Mouse (Mus musculus) megakaryocyte, embryonic 14.5 days (primary cell): ENCODE data around the gene Fam234a. TPM values are rescaled to one million over a fixed set of nuclear protein-coding genes. Genes with fewer than 3 reads are reported as not detected.

ENCODE experiments used
- H3K27me3 ChIP-seq: replicated peaks from 2 replicates; pipeline ENCODE3; 2012; ENCODE audit warnings: inconsistent platforms
- H3K36me3 ChIP-seq: replicated peaks from 2 replicates; pipeline ENCODE3; 2012; ENCODE audit warnings: low read length, inconsistent platforms, mixed read lengths
- H3K4me1 ChIP-seq: 2 replicates; pipeline ENCODE4 v1.6.1; 2012; ENCODE audit warnings: inconsistent platforms
- H3K4me3 ChIP-seq: replicated peaks from 2 replicates; pipeline ENCODE3; 2012; ENCODE audit warnings: moderate library complexity, mild to moderate bottlenecking, inconsistent platforms
- H3K9me3 ChIP-seq: 2 replicates; pipeline ENCODE4 v1.6.1; 2012; ENCODE audit warnings: inconsistent platforms
- FLI1 ChIP-seq: IDR thresholded peaks from 2 replicates; pipeline ENCODE4 v1.6.1; 2012; ENCODE audit warnings: low read length, inconsistent platforms, mixed read lengths
- GATA1 ChIP-seq: IDR thresholded peaks from 3 replicates; pipeline ENCODE4 v1.6.1; 2012; ENCODE audit warnings: mixed read lengths, low read length, inconsistent platforms, borderline replicate concordance
- polyA plus RNA-seq: library from polyadenylated mRNA; stranded (reverse); fragments of >175 nt; gene quantifications from 2 replicates; pipeline ENCODE4 v1.2.3, GENCODE M21; 2012; ENCODE audit warnings: low replicate concordance; ENCODE audit not compliant: insufficient read depth

Fam234a gene
- polyA plus RNA-seq, 1 experiment: 7.0 TPM

DNA sequence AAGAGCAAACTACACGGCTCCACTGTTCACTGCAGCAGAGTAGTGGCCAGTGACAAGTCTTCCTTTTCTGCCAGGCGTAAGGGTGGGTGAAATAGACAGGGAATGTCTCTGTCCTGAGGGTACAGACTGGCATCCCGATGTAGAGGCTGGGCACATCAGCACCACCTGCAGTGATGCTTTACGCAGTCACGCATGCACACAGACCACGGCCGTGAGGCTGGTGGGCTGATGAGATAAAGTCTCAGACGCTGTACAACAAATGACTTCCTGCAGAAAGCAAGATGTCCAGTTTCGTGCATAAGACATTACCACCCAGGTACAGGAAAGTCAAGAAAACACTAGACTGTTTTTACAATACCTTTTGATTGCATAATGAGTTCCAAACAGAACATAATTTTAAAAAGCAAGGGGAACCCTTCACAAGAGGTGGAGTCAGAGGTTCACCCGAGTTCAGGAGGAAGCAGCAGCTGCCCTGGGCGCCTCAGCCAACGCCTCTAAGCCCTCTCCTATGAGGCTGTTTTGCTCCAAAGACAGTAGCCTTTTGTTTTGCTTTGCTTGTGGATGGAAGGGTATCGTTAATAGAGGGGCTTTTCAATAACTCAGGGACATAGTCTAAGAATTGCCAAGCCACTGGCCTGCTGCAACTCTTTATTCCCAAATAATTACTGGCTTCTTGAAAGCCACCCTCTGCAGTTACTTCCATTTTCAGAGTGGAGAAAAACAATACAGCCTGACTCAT, 8.8 kb downstream of the Fam234a start:
- peak overlapping the region; percentile 23 for H3K4me3 ChIP-seq
- H3K27me3 ChIP-seq: peaks cover 2% of the 10 kb centered on the region
- H3K9me3 ChIP-seq: 0 out of 2 replicates have a peak, but pooled peaks cover 5% of the 10 kb centered on the region
- H3K4me1 ChIP-seq: peaks cover 18% of the 10 kb centered on the region
- H3K36me3 ChIP-seq: no peaks in the 10 kb centered on the region
- TF ChIP-seq GATA1: no peak
- TF ChIP-seq FLI1: no peak

DNA sequence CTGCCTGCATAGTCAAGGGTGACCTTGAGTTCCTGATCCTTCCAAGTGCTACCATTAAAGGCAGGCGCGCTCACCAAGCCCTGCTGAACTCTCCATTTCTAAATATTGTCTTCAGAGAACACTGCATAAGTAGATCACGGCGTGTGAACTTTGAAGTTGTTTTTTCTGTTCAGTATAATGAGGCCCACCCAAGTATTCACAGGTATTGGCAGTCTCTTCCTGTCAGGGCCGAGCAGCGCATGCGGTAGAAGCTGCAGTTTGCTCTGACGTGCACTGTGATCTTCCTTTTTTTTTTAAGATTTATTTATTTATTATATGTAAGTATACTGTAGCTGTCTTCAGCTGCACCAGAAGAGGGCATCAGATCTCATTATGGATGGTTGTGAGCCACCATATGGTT, 9.7 kb downstream of the Fam234a start:
- Histone ChIP-seq H3K4me1 (peaks cover 15% of the 10 kb centered on the region), H3K9me3 (0 out of 2 replicates have a peak, but pooled peaks cover 5% of the 10 kb centered on the region), H3K4me3 (no peak overlapping the region), H3K36me3 (no peaks in the 10 kb centered on the region), H3K27me3 (peaks cover 7% of the 10 kb centered on the region)
- no peak for TF ChIP-seq GATA1
- TF ChIP-seq FLI1: no peak

DNA sequence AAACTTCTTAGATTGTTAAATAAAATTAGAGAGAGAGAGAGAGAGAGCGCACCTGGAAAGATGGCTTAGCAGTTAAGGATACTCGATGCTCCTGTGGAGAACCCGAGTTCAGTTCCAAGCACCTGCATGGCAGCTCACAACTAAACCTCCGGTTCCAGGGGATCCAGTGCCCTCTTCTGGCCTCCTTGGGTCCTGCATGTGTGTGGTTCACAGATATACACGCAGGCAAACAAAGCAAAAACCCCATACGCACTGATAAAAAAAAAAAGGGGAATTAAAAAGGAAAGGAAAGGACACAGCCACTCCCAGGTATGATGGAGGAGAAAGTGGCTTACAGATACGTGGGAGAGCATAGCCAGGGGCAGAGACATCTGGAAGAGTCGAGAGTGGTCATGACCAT, 11.2 kb downstream of the Fam234a start:
- Histone ChIP-seq H3K27me3 (peaks cover 9% of the 10 kb centered on the region), H3K36me3 (no peaks in the 10 kb centered on the region), H3K4me3 (no peak overlapping the region), H3K9me3 (0 out of 2 replicates have a peak, but pooled peaks cover 5% of the 10 kb centered on the region), H3K4me1 (peaks cover 15% of the 10 kb centered on the region)
- no peak for TF ChIP-seq GATA1
- TF ChIP-seq FLI1: no peak

DNA sequence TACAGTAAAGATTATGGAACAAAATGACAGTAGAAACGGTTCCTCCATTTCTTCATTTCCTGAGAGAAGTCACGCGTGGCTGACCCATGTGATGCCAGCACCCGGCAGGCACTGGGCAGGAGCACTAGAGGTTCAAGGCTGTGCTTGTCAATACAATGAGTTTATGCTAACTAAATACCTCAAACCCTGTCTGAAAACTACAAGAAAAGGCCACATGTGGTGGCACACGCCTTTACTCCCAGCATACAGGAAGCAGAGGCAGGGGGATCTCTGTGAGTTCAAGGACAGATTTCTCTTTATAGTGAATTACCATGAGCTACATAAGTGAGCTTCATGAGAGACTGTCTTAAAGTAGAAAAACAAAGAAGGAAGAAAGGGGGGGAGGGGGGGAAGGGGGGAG, 12.9 kb downstream of the Fam234a start:
- 0 out of 2 replicates have a peak, but pooled peaks cover 5% of the 10 kb centered on the region for H3K9me3 ChIP-seq
- H3K4me1 ChIP-seq: peaks cover 15% of the 10 kb centered on the region
- no peak for TF ChIP-seq FLI1
- TF ChIP-seq GATA1: no peak
- H3K4me3 ChIP-seq: no peak overlapping the region
- peaks cover 10% of the 10 kb centered on the region for H3K27me3 ChIP-seq
- H3K36me3 ChIP-seq: no peaks in the 10 kb centered on the region

DNA sequence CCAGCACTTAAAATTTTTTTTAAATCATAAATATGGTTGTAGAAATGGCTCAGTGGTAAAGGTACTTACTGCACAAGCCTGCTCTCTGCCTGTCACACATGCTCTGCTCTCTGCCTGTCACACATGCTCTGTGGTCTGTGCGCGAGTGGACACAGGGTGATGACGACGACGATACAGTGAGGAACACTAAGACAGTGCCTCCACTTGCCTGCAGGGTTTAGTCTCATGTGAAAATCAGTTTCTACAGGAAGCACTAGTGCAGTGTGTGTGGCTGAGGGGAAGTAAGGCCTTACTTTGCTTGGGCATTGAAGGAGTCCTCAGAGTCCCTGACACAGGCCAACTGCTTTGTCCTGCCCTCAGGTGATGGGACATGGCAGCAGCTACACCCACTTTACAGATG, 14.3 kb downstream of the Fam234a start:
- Histone ChIP-seq H3K4me1 (peaks cover 5% of the 10 kb centered on the region; the same call in 1 of the 2 replicates), H3K36me3 (no peaks in the 10 kb centered on the region), H3K27me3 (peaks cover 24% of the 10 kb centered on the region), H3K4me3 (peak overlapping the region; percentile 51), H3K9me3 (0 out of 2 replicates have a peak, but pooled peaks cover 5% of the 10 kb centered on the region)
- TF ChIP-seq GATA1: no peak
- no peak for TF ChIP-seq FLI1

DNA sequence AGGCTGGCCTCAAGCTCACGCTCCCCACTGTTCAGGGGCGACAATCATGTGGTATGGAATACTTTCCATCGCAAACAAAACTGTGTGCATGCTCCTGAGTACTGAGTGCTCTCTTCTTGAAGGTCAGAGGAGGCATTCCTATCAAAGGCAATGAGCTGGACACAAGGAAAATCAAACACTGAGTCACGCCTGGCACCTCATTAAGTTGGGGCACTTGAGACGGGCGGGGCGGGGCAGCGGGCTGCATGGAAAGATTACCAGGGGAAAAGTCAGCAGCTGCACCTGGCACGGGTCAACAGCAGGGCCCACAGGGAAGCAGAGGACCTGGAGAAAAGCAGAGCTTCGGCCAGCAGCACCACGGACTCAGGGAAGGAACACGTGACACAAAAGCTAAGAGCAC, 18.9 kb downstream of the Fam234a start:
- Histone ChIP-seq H3K9me3 (no peaks in the 10 kb centered on the region), H3K27me3 (peaks cover 44% of the 10 kb centered on the region), H3K36me3 (no peaks in the 10 kb centered on the region), H3K4me1 (peaks cover 5% of the 10 kb centered on the region; the same call in 1 of the 2 replicates), H3K4me3 (no peak overlapping the region)
- TF ChIP-seq GATA1 (no peak), FLI1 (no peak)

DNA sequence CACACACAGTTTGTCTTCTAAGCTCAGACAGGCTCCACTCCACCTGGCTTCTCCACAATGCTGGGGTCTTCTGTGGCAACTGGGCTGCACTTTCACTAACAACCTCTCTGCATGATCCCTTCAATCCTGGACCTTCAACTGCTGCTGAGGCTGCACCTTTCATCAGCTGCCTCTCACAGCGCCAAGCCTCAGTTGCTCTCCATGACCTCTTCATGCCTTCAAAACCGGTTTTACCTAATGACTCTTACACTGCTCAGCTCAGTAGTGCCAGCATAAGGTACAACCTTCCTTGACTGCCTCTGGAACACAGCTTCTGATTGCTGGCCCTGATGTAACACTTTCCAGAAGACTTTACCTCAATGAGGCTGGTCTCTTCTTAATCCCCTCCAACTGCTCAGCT, 22.5 kb downstream of the Fam234a start:
- no peaks in the 10 kb centered on the region for H3K36me3 ChIP-seq
- no peak overlapping the region for H3K4me3 ChIP-seq
- TF ChIP-seq FLI1: no peak
- TF ChIP-seq GATA1: no peak

DNA sequence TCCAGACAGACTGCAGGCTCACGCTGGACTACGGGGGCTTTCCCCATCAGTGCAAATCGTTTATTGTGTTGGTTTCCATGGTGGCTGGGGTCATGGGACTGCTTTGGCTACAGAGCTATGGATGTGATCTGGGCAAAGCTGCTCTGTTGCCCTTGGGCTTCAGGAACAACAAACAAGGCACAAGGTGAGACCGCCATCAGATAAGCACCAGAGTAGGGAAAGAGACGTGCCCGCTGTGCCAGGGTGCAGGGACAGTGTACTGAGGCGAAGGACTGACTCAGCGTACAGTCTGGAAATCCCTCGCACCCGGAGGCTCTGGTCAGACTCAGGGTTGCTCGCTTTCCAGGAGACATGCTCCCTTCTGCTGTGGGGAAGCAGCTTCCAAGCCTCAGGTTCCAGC, 31.4 kb downstream of the Fam234a start:
- peaks cover 74% of the 10 kb centered on the region for H3K27me3 ChIP-seq
- no peak for TF ChIP-seq GATA1
- no peak for TF ChIP-seq FLI1
- no peaks in the 10 kb centered on the region for H3K36me3 ChIP-seq
- H3K4me1 ChIP-seq: peaks cover 11% of the 10 kb centered on the region
- no peaks in the 10 kb centered on the region for H3K9me3 ChIP-seq
- H3K4me3 ChIP-seq: no peak overlapping the region

More for the DNA sequence above, 22.5 kb downstream of the Fam234a start:
- H3K9me3 ChIP-seq: no peaks in the 10 kb centered on the region
- peaks cover 64% of the 10 kb centered on the region for H3K27me3 ChIP-seq
- H3K4me1 ChIP-seq: no peaks in the 10 kb centered on the region

DNA sequence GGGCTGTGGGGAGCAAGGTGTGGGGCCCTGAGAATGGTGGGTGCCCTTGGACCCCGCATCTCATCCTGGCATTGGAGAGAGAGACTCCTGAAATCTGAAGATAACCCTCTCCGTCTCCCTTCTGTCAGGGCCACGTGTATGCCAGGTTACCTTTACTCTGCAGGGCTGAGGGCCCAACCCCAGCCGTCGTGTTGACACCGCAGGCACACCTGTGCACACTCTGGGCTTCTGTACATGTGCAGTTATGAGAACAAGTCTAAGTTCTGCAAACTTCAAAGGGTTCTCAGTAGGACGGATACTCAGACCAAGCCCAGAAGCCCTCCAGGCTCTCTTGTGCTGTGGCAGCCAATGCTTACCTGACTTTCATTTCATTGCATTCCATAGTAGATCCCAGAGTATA, 31.8 kb downstream of the Fam234a start:
- no peaks in the 10 kb centered on the region for H3K36me3 ChIP-seq
- H3K4me3 ChIP-seq: no peak overlapping the region
- H3K4me1 ChIP-seq: peaks cover 11% of the 10 kb centered on the region
- peaks cover 74% of the 10 kb centered on the region for H3K27me3 ChIP-seq
- TF ChIP-seq FLI1: no peak
- no peak for TF ChIP-seq GATA1
- H3K9me3 ChIP-seq: no peaks in the 10 kb centered on the region

DNA sequence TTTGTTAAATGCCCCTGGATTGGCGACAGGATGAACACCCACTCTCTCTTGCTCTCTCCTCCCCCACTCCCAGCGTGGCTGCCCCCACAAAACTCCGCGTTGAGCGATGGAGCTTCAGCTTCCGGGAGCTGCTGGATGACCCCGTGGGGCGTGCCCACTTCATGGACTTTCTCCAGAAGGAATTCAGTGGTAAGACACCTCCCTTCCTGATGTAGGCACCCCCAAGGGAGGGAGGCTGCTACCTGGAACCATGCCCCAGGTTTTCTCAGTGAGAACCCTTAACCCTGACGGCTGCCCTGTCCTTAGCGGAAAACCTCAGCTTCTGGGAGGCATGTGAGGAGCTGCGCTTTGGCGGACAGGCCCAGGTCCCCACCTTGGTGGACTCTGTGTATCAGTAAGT, 36.4 kb downstream of the Fam234a start, which contains the start of gene Arhgdig:
Gene Arhgdig (minus strand): TSS at position 101 of the 400 bp plus-strand sequence.
- TF ChIP-seq FLI1 (no peak), GATA1 (no peak)
- H3K9me3 ChIP-seq: no peaks in the 10 kb centered on the region
- H3K4me1 ChIP-seq: peaks cover 12% of the 10 kb centered on the region
- peaks cover 84% of the 10 kb centered on the region for H3K27me3 ChIP-seq
- no peaks in the 10 kb centered on the region for H3K36me3 ChIP-seq
- peak within 1 kb of the TSS; percentile 4 for H3K4me3 ChIP-seq
